Mouse (Mus musculus) G1E (cell line): ENCODE results near the gene Rnf166.

Experiments
- CTCF ChIP-seq: IDR thresholded peaks from 2 replicates; pipeline ENCODE4 v1.5.1; 2012; ENCODE audit warnings: low read depth, low read length, inconsistent platforms, mixed read lengths
- GATA1 ChIP-seq: IDR thresholded peaks from 2 replicates; pipeline ENCODE4 v1.6.1; 2012; ENCODE audit warnings: borderline replicate concordance, low read length, inconsistent platforms, mixed read lengths
- GATA2 ChIP-seq: IDR thresholded peaks from 2 replicates; pipeline ENCODE4 v1.6.1; 2012; ENCODE audit warnings: low read depth, low read length, inconsistent platforms, borderline replicate concordance
- POLR2AphosphoS5 ChIP-seq: IDR thresholded peaks from 2 replicates; pipeline ENCODE4 v1.6.1; 2012; ENCODE audit warnings: low read depth, low read length, inconsistent platforms; ENCODE audit not compliant: insufficient replicate concordance
- TAL1 ChIP-seq: conservative IDR thresholded peaks from 2 replicates; pipeline ENCODE4 v1.6.1; 2012; ENCODE audit warnings: low read depth, low read length, inconsistent platforms, mixed read lengths

- TF ChIP-seq TAL1 (no peak), CTCF (no peak), GATA1 (no peak), GATA2 (no peak), POLR2AphosphoS5 (no peak)
These were observed 49.7 kb downstream of the Rnf166 start for GRCm38 (mm10) chr8:122426145-122426544.
